Mouse (Mus musculus): ENCODE results near the gene Lrrc57.

Gene Lrrc57

GRCm38 (mm10) chr2:120608830-120609723 lies at the start of gene Lrrc57, which contains the start of gene Haus2:
Lrrc57 (minus strand) TSS chr2:120609520.
Haus2 (plus strand) TSS chr2:120609383.
- CTCF ChIA-PET, result no interaction called here

- CTCF ChIA-PET, result no interaction called here
These were observed 49.2 kb upstream of the Lrrc57 start for GRCm38 (mm10) chr2:120658486-120658885.

GRCm38 (mm10) chr2:120656711-120657110 lies 47.4 kb upstream of the Lrrc57 start:
- CTCF ChIA-PET, result no interaction called here

DNA sequence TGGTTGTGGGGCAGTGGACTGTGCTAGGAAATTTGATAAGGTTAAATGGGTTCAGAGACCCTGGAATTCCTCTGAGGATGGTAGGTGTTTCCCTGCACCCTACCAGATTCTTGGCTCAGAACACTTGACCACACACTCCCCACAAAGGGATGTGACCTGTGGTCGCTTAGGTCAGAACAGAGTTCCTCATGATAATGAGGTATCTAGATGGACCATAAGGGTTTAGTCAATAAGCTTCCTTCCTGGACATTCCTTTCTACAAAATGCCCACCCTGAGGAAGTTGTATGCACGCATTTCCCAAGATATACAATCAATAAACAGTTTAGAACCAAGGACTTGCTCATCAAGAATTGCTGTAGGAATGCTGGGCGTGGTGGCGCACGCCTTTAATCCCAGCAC lies 46.6 kb upstream of the Lrrc57 start:
- CTCF ChIA-PET, result interaction anchor here (0.7 kb wide), 1 partner anchor 153 kb away, joined by 7 read pairs; no protein-coding TSS in a partner anchor

DNA sequence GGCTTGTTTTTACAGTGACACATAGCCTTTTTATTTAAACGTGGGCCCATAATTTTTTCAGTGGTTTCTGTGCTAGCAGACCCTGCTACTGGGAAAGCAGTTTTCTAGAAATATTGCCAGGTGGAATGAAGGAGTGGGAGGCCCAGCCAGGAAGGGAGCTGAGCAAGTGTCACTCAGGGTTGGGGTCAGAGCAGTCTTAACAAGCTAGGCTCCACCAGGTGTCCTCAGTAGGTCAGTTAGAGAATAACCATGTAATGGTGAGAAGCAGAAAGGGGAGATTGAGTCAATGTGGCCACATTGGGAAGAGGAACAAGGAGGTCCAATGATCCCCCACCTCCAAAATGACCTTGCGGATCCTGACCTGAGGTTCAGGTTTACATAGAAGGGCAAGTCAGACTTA lies 45.4 kb upstream of the Lrrc57 start:
- CTCF ChIA-PET, result no interaction called here

DNA sequence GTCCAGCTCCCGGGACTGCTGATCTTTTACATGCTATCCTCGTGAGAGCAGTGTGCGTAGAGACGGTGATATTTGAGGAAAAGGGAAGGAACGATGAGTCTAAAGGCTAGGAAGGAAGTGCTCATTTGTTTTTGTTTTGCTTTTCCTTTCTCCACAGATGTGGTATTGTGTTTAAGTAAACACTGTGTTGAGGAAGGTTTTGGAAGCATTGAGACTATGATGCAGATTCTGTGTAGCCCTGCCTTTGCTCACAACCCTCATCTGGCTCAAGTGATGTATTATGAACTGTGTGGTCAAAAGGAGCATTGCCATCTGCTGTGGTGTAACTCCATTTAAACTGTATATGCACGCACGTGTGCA lies 43.6 kb upstream of the Lrrc57 start:
- CTCF ChIA-PET, result no interaction called here

DNA sequence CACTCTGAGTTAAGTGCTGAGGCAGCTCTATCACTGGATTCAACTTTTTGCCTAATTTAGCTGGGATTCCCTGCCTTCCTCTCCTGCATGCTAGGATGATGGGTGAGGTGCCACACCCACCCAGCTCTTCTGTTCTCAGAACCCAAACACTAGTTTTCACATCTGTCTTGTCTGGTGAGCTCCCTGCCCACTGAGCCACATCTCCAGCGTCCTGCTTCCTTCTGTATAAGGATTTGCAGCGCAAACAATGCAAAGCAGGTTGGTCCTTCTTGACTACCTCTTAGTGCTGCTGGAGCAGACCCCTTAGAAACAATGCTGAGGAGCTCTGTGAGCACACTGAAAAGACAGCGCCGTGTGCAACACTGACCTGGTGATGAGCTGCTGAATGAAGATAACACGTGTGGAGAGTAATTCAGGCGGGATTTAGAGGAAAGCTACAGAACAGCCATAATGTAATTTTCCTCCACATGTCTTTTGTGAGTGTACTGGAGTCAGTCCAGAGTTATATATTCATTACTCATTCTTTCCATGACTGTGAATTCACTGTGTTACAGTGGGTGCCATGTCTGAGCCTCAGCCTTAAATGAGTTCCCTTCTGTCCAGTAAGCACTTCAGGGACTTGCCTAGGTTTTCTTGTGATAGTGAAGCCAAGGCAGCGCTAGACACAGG lies 43.1 kb upstream of the Lrrc57 start:
- CTCF ChIA-PET, result no interaction called here

DNA sequence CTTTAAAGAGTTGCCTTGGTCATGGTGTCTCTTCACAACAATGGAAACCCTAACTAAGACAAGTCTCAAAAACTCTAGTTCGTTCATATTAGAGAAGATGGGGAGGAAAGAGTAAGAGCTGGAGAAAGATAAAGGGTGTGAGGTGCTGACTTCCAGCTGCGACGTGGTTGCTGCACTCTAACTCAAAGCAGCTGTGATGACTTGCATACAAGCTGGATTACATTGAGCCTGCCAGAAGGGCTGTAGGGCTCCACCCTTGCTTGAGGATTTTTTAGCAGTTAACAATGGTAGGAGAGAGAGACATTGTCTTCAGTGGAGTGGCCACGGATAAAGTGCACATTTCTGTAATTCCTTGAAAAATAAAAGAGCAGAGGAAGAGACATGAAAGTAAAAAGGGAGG lies 37.5 kb upstream of the Lrrc57 start:
- CTCF ChIA-PET, result no interaction called here

GRCm38 (mm10) chr2:120643836-120644235 lies 34.5 kb upstream of the Lrrc57 start:
- CTCF ChIA-PET, result no interaction called here

GRCm38 (mm10) chr2:120640835-120641234 lies 31.5 kb upstream of the Lrrc57 start:
- CTCF ChIA-PET, result no interaction called here

GRCm38 (mm10) chr2:120631957-120632356 lies 22.6 kb upstream of the Lrrc57 start:
- CTCF ChIA-PET, result no interaction called here

DNA sequence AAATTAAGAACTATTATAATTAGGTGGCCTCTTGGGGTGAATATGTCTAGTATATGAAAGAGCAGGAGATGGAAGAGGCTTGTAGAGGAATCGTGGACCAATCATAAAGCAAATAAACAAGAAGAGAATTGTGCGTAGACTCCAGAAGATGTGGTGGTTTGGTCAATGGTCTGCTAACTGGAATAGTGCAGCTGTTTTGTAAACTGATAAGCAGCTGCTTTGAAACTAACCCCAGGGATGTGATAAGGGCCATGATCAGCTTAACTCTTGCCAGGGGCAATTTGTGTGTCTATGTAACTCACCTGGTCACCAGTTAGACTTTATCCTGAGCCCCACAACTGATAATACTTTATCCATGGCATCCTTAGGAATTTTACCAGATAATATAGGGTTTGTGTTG lies 22.2 kb upstream of the Lrrc57 start:
- CTCF ChIA-PET, result no interaction called here

DNA sequence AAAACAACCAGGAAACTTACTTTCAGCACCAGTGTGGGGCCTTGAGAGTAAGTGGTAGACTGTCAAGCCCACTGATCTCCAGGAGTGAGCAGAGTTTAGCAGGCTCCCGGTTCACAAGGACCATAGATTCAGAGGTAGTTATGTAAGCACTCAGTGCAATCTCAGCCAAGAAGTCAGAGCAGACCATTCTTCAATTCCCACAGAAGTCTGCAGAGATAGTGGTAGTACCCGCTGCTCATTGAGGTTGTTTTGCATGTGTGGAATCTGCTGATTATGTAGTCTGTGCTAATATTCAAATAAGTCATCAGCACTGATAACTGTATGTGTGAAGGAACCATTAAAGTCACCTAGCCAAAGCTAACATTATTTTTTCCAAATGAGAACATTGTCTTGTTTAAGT lies 21.3 kb upstream of the Lrrc57 start:
- CTCF ChIA-PET, result no interaction called here

DNA sequence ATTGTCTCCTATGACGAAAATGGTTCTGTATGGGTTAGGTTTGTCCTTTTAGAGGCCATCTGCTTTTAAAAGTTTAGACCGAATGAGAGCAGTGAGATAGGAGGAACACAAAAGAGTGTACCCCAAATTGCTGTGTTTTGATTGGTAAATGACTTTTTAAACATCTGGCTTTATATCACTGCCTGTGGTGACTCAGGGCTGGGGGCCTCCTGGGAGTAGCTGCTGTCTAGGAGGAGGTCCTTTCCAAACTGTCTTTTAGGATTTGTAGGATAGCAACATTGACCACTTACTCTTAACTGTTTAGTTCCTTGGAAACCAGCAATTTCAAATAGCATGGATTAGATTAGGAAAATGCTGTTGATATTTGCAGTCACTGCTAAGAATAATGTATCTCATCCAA lies 20.9 kb upstream of the Lrrc57 start:
- CTCF ChIA-PET, result no interaction called here

- CTCF ChIA-PET, result no interaction called here
These were observed 19.8 kb upstream of the Lrrc57 start, which contains the start of gene Stard9 for GRCm38 (mm10) chr2:120628886-120629735. Stard9 (plus strand) TSS chr2:120629121.

DNA sequence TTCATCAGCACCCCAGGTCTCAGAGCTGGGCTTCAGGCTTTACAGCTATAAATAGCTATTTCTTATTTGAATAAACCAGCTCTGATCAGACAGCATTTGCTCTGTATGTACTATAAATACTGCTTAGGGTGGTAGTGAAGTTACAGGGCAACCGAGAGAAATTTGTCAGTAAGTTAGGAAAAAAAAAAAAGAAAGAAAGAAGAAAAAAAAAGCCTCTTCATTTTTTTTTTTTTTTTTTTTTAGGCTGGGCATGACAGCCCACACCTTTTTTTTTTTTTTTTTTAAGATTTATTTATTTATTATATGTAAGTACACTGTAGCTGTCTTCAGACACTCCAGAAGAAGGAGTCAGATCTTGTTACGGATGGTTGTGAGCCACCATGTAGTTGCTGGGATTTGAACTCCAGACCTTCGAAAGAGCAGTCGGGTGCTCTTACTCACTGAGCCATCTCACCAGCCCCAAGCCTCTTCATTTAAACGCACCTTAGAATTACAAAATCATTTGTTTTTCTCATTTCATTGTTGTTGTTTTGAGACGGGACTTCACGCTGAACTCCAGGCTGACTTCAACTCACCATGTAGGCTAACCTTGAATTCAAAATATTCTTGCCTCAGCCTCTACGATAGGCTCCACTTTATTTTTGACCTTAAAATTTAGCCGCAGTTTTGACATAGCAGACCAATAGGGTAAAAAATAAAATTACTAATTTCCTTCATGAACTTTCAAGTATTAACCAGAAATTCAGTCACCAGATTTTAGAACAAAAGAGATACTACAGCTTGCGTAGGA lies 19.0 kb upstream of the Lrrc57 start:
- CTCF ChIA-PET, result no interaction called here

DNA sequence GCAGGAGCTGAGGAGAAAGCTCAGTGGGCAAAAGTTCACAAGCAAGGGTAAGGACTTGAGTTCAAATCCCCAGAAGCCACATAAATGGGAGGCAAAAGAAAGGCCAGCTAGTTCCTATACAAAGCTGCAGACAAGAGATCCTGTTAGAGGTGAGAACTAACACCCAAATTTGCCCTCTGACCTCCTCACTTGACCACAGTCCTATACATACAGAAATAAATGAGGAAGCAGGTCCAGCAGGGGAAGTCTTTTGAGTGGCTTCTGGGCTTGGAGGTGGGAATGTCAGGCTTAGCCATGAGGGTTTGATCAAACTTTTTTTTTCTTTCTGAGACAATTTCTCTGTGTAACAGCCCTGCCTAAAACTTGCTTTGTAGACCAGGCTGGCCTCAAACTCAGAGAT lies 13.6 kb upstream of the Lrrc57 start:
- CTCF ChIA-PET, result no interaction called here

DNA sequence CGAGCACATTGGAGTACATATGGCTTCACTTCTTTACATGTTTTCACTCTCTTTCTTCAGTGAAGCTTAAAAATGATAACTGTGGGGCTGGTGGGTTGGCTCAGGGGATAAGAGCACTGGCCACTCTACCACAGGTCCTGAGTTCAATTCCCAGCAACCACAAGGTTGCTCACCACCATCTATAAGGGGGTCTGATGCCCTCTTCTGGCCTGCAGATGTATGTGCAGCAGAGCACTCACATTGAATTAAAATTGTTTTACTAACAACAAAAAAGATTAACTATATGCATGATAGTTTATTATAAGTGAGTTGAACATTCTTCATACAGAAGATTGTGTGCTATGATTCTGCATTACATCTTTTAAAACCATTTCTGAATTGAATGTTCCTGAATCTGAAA lies 10.2 kb upstream of the Lrrc57 start:
- CTCF ChIA-PET, result no interaction called here

GRCm38 (mm10) chr2:120616279-120617163 lies 7.2 kb upstream of the Lrrc57 start:
- CTCF ChIA-PET, result interaction anchor here (1.0 kb wide), 1 partner anchor 9 kb away, joined by 3 read pairs; no protein-coding TSS in a partner anchor

GRCm38 (mm10) chr2:120606021-120606690 lies 3.2 kb downstream of the Lrrc57 start:
- CTCF ChIA-PET, result no interaction called here
